Mouse (Mus musculus): ENCODE results near the gene Sumo3.

Sumo3 gene
- long read RNA-seq, experiment 1, transcript Sumo3-201 (4 exons, 2,630 nt) = major isoform, 109 of 143 reads
- long read RNA-seq, experiment 1, transcript Sumo3-203 (3 exons, 776 nt) = minor isoform, 5 of 143 reads
- long read RNA-seq, experiment 1, transcript Sumo3-202 (4 exons, 1,874 nt) = minor isoform, 23 of 143 reads
- long read RNA-seq, experiment 1, partial matches to known transcripts = 1 of 143 reads
- long read RNA-seq, experiment 1, other reads (novel, unspliced or antisense) = 0 of 143 reads
- long read RNA-seq, experiment 2, transcript Sumo3-201 (4 exons, 2,630 nt) = major isoform, 137 of 164 reads
- long read RNA-seq, experiment 2, transcript Sumo3-202 (4 exons, 1,874 nt) = minor isoform, 15 of 164 reads
- long read RNA-seq, experiment 2, partial matches to known transcripts = 4 of 164 reads
- long read RNA-seq, experiment 2, other reads (novel, unspliced or antisense) = 2 of 164 reads

- intact Hi-C loops (cut with DNase I) = loop anchor here (1.0 kb wide), 1 partner anchor 25 kb away; the partner anchor contains the start of gene Pttg1ip
These were observed at the start of gene Sumo3, which contains the start of gene Gm49325 for GRCm38 (mm10) chr10:77605908-77606826. Gene Sumo3 (plus strand): TSS chr10:77606097. Gene Gm49325 (plus strand): TSS chr10:77606197.

- intact Hi-C loops (cut with DNase I) = no loop called here
These were observed 49.3 kb upstream of the Sumo3 start for GRCm38 (mm10) chr10:77556631-77557030.

- intact Hi-C loops (cut with DNase I) = no loop called here
These were observed 48.3 kb upstream of the Sumo3 start for GRCm38 (mm10) chr10:77557641-77558040.

DNA sequence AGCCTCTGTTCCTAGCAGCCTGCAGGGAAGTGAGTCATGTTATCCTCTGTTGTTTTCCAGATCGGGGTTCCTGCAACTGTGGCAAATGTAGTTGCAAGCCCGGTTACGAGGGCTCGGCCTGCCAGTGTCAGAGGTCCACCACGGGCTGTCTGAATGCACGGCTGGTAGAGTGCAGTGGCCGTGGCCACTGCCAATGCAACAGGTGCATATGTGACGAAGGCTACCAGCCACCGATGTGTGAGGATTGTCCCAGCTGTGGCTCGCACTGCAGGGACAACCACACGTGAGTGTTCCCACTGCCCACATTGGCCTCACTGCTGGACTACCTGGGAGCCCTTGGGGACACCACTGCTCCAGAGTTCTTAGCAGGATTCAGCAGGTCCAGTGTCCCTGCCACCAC lies 45.8 kb upstream of the Sumo3 start:
- intact Hi-C loops (cut with DNase I) = loop anchor here (5.0 kb wide), 1 partner anchor 273 kb away; no protein-coding TSS in a partner anchor

DNA sequence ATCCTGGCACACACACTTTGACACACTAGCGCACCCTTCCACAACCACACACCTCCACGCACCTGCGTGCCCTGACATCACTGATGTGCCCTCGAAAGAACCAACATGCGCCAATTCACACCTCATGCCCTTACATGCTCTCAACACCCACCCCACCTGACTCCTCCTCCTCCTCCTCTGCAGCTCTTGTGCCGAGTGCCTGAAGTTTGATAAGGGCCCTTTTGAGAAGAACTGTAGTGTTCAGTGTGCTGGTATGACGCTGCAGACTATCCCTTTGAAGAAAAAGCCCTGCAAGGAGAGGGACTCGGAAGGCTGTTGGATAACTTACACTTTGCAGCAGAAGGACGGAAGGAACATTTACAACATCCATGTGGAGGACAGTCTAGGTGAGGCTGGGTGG lies 45.1 kb upstream of the Sumo3 start:
- intact Hi-C loops (cut with DNase I) = loop anchor here (5.0 kb wide), 1 partner anchor 274 kb away; no protein-coding TSS in a partner anchor

- intact Hi-C loops (cut with DNase I) = loop anchor here (5.0 kb wide), 1 partner anchor 274 kb away; no protein-coding TSS in a partner anchor
These were observed 44.4 kb upstream of the Sumo3 start for GRCm38 (mm10) chr10:77561508-77561907.

GRCm38 (mm10) chr10:77565005-77565404 lies 40.9 kb upstream of the Sumo3 start:
- intact Hi-C loops (cut with DNase I) = no loop called here

GRCm38 (mm10) chr10:77566651-77567050 lies 39.2 kb upstream of the Sumo3 start:
- intact Hi-C loops (cut with DNase I) = loop anchor here (2.0 kb wide), 1 partner anchor 50 kb away; no protein-coding TSS in a partner anchor

DNA sequence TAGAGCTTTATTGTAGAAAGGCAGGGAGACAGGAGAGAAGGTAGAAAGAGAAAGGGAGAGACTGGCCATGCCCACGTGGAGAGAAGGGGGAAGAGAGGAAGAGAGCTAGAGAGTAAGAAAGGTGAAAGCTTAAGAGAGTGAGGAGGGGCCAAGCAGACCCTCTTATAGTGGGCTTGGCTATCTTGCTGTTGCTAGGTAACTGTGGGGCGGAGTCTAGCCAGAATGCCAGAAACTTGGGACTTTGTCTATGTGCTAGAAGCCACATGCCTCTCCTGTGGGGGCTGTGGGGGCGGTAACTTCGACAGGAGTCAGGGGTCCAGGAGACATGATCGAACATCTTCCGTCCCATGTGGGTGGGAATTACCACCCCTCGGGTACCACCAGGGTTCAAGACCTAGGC lies 36.4 kb upstream of the Sumo3 start:
- intact Hi-C loops (cut with DNase I) = no loop called here

- intact Hi-C loops (cut with DNase I) = no loop called here
These were observed 35.8 kb upstream of the Sumo3 start for GRCm38 (mm10) chr10:77569973-77570658.

- intact Hi-C loops (cut with DNase I) = no loop called here
These were observed 33.7 kb upstream of the Sumo3 start for GRCm38 (mm10) chr10:77572225-77572624.

DNA sequence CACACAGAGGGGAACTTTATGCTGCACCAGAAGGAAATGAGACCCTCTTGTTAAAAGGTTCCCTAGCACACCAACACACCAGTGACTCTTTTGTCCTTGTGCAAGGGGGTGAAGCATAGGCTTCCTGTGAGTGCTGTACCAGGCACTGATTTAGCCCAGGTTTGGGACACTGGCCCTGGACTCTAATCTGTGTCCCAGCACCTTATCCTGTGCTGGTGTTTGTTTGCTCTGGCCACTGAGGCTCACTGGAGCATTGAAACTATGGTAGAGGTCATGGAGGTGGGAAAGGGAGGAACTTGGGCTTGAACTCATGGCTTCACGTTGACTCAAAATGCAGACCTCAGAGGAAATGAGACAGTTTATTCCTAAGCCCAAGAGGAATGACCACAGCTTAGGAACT lies 32.7 kb upstream of the Sumo3 start:
- intact Hi-C loops (cut with DNase I) = no loop called here

DNA sequence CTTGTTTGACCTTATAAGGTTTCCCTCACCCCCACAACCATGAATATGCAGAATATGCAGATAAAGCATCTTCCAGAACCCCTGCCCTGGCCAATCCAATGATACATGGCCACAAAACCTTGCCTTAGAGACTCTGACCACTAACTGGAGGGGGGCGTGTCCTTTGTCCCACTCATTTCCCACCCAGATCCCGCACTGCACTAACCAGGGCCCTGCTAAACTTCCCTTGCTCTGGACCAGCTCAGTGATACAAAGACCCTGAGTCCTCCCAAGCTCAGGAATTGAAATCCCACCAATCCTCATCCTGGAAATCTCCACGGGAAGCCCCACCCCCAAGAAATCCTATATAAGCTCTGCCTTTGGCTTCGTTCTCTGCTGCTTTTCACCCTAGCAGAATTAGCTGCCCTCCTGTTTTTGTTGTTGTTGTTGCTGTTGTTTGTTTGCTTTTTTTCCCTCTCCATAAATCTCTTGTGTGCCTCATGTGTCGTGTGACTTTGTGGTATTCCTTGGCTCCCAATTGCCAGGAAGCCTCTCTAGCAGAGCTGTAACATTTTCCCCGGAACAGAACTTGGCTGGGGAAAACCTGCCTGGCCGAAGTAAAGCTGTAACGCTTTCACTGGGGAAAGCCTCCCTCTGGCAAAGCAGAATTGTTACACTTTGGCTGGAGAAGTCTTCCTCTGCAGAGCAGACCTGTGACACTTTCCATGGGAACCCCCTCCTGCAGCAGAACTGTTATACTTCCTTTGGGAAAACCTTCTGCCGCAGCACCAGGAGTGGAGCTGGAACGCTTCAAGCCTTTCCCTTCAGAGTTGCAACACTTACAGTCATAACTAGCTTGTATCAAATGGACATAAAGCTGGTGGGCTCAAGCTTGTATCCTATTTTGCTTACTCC lies 25.6 kb upstream of the Sumo3 start:
- intact Hi-C loops (cut with DNase I) = no loop called here

DNA sequence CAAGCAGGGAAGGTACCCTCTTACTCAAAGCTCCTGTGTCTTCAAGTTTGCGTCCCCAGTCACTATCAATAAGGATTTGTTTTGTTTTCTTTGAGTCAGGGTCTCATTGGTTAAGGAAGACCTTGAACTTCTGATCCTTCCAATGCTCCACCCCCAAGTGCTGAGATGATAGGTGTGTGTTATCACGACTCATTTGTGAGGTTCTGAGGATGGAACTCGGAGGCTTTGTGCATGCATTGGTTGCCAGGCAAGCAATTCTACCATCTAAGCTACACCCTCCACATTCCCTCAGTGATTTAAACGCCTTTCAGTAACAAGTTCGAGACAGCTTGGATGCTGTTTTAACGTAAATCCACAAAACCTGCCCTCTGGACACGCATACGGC lies 24.9 kb upstream of the Sumo3 start:
- intact Hi-C loops (cut with DNase I) = loop anchor here (1.0 kb wide), 1 partner anchor 25 kb away; the partner anchor contains the start of genes Gm49325 and Sumo3

DNA sequence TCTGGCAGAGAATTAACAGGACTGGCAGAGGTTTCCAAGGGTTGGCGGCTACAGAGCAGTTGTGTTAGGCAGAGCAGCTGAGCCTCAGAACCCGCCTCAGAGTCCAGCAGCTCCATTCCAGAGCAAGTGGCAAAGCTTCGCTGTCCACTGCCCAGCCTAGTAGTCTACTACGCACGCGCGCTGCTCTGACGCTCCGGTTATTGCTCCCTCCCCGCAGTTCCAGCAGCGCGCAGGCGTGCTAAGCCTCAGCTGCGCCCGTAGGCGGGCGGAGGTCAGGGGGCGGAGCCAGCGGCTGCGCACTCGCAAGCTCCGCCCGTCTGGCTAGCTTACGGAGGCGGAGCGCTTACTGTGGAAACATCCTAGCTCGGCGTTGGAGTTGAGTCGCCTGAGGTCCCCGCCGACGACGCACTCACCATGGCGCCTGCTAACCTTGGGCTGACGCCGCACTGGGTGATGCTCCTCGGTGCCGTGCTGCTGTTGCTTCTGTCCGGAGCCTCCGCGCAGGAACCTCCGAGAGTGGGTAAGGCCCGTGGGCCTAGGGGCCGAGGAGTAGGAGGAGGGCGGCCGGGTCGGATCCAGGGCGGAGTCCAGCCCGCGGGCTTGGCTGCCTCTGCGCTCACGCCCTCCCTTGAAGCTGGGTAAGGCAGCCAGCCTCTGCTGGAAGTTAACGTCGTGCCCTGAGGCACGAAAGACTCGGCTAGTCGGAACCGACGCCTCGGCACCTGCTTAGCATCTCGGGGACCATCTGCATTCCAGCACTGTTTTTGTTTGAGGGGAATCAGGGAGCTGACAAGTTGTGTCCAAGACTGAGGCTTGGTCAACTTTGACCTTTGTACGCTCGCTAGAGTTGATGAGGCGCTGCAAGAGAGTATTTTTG lies 24.3 kb upstream of the Sumo3 start, which contains the start of gene Pttg1ip:
Pttg1ip (plus strand) TSS at position 313 of the 877 bp plus-strand sequence.
- intact Hi-C loops (cut with DNase I) = loop anchor here (1.0 kb wide), 1 partner anchor 25 kb away; the partner anchor contains the start of genes Gm49325 and Sumo3

GRCm38 (mm10) chr10:77582285-77582618 lies 23.6 kb upstream of the Sumo3 start:
- intact Hi-C loops (cut with DNase I) = no loop called here

- intact Hi-C loops (cut with DNase I) = no loop called here
These were observed 22.0 kb upstream of the Sumo3 start for GRCm38 (mm10) chr10:77583795-77584422.

GRCm38 (mm10) chr10:77586637-77587036 lies 19.3 kb upstream of the Sumo3 start:
- intact Hi-C loops (cut with DNase I) = no loop called here
